Mouse (Mus musculus): ENCODE measurements around the gene Grin2b.

GRCm38 (mm10) chr6:136010290-136011037 is 162.8 kb downstream of the Grin2b start:
- TF ChIP-seq POLR2A (IDR thresholded peaks at IDR 0.05; ENCODE audit: insufficient read depth, low read depth, low read length) (no peak), CTCF (IDR thresholded peaks at IDR 0.05; ENCODE audit: insufficient read depth, low read depth, low read length) (no peak)

All from olfactory bulb, adult 2 months (tissue).